Mouse (Mus musculus): ENCODE data around the gene Cab39l. TPM values are rescaled to one million over a fixed set of nuclear protein-coding genes. Genes with fewer than 3 reads are reported as not detected.

Cab39l gene
- polyA plus RNA-seq, 1 experiment from 2014 or later: 31.1 TPM

DNA sequence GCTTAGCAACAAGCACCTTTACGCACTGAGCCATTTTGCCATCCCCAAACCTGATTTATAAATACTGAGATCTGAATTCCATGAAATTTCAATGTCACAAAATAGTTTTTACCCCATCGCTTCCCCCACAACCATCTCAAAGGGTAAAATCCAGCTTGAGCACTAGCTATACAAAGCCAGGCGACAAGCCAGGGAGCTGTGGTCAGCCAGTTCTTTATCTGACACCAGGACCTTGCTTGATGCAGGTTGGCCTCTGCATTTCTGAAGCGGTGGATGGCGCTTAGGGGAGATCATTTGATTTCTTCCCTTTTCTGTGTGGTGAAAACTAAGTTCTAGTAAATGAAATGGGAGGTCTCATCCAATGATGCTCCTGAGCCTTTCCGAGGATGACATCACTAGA lies 191.3 kb downstream of the Cab39l start:
- H3K9ac ChIP-seq (ENCODE audit: low read depth, low read length): no peak overlapping the region
- H3K4me3 ChIP-seq (ENCODE audit: low read depth, low read length): no peak overlapping the region
- H3K4me2 ChIP-seq: no peak overlapping the region
- no peaks in the 10 kb centered on the region for H3K4me1 ChIP-seq (ENCODE audit: control insufficient read depth, insufficient read depth, low read length)
- no peaks in the 10 kb centered on the region for H3K9me3 ChIP-seq (replicated peaks; ENCODE audit: control insufficient read depth, low read length)
- H3K27ac ChIP-seq (ENCODE audit: low read depth, low read length): no peak overlapping the region
- H3K36me3 ChIP-seq (ENCODE audit: control insufficient read depth, insufficient read depth, low read length): peaks cover 3% of the 10 kb centered on the region; the same call in 1 of the 2 replicates
- no peaks in the 10 kb centered on the region for H3K27me3 ChIP-seq (ENCODE audit: control insufficient read depth, insufficient read depth, low read length)
- no peak for ATAC-seq (replicated peaks; ENCODE audit: insufficient number of reproducible peaks, low FRiP score, low TSS enrichment)
- 70% methylated on average over 6 of the region's 6 CpGs for WGBS (ENCODE audit: insufficient replicate concordance)

DNA sequence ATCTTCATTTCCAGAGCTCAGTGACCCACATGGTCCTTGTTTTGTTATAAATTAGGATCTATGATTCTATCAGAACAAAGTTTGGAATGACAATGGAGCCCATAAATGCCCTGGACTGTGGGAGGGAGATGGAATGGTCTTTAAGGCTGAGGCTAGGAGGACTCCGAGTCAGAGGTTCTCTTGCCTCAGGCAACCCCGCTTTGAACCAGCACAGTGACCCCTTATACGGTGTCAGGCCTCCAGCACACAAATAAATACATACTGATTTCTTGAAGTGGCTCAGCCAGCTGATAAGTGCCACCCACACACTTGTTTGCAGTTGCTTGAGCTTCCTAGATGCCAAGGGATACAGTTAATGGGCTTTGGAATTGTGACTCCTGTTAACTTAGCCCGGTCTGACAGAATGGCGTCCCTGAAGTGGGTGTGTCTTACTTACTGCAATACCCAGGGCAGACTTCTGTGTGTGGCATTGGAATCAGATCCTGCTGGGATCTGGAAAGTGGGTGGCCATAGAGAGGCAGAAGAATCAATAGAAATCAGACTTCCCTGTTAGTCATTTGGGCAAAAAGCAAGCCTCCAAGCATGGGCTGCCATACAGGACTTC lies 192.6 kb downstream of the Cab39l start:
- no peak overlapping the region for H3K4me2 ChIP-seq
- H3K4me1 ChIP-seq (ENCODE audit: control insufficient read depth, insufficient read depth, low read length): no peaks in the 10 kb centered on the region
- WGBS (ENCODE audit: insufficient replicate concordance): 65% methylated on average over 5 of the region's 5 CpGs
- no peak for ATAC-seq (replicated peaks; ENCODE audit: insufficient number of reproducible peaks, low FRiP score, low TSS enrichment)
- H3K9ac ChIP-seq (ENCODE audit: low read depth, low read length): no peak overlapping the region
- no peaks in the 10 kb centered on the region for H3K9me3 ChIP-seq (replicated peaks; ENCODE audit: control insufficient read depth, low read length)
- H3K27me3 ChIP-seq (ENCODE audit: control insufficient read depth, insufficient read depth, low read length): no peaks in the 10 kb centered on the region
- no peak overlapping the region for H3K4me3 ChIP-seq (ENCODE audit: low read depth, low read length)
- H3K36me3 ChIP-seq (ENCODE audit: control insufficient read depth, insufficient read depth, low read length): peaks cover 3% of the 10 kb centered on the region; the same call in 1 of the 2 replicates
- H3K27ac ChIP-seq (ENCODE audit: low read depth, low read length): no peak overlapping the region

DNA sequence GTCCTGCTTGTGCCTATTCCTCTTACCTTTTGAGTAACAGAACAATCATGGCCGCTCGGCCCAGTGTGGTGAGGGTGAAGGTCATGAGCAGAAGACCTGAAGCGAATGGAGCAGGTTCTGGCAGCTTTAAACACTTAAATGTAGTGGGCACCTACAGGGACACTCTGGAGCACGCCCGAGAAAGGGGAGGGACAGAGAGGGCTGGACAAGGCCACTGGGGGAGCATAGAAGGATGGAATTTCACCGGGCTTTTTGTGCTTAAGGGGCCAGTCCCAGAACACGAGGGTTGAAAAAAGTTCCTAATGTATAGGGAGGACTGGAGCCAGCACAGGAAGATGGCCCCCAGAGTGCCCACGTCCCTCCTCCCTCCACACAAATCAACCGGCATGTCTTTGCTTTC lies 193.2 kb downstream of the Cab39l start:
- no peak for ATAC-seq (replicated peaks; ENCODE audit: insufficient number of reproducible peaks, low FRiP score, low TSS enrichment)
- 77% methylated on average over 9 of the region's 9 CpGs for WGBS (ENCODE audit: insufficient replicate concordance)
- Histone ChIP-seq H3K27ac (ENCODE audit: low read depth, low read length) (no peak overlapping the region), H3K9me3 (replicated peaks; ENCODE audit: control insufficient read depth, low read length) (no peaks in the 10 kb centered on the region), H3K4me1 (ENCODE audit: control insufficient read depth, insufficient read depth, low read length) (no peaks in the 10 kb centered on the region), H3K9ac (ENCODE audit: low read depth, low read length) (no peak overlapping the region), H3K27me3 (ENCODE audit: control insufficient read depth, insufficient read depth, low read length) (no peaks in the 10 kb centered on the region), H3K4me3 (ENCODE audit: low read depth, low read length) (no peak overlapping the region), H3K4me2 (no peak overlapping the region), H3K36me3 (ENCODE audit: control insufficient read depth, insufficient read depth, low read length) (peaks cover 3% of the 10 kb centered on the region; the same call in 1 of the 2 replicates)

Other genes starting within 250 kb of the Cab39l start
- gene Rcbtb1, start 239.8 kb upstream of the Cab39l start, polyA plus RNA-seq (2014; fragmentation: Nextera tagmentation; extraction: Ambion mirVana): 35.8 and 39.3 TPM in 2 replicates
- not detected in 2 replicates for gene Gm6904, start 180.8 kb upstream of the Cab39l start, polyA plus RNA-seq (2014; fragmentation: Nextera tagmentation; extraction: Ambion mirVana)
- not detected in 2 replicates for gene Phf11a, start 143.4 kb upstream of the Cab39l start, polyA plus RNA-seq (2014; fragmentation: Nextera tagmentation; extraction: Ambion mirVana)
- gene Phf11b, start 99.6 kb upstream of the Cab39l start, polyA plus RNA-seq (2014; fragmentation: Nextera tagmentation; extraction: Ambion mirVana): not detected in 2 replicates
- 0.17 and 0.21 TPM in 2 replicates for gene Phf11d, start 75.5 kb upstream of the Cab39l start, polyA plus RNA-seq (2014; fragmentation: Nextera tagmentation; extraction: Ambion mirVana)
- gene Phf11c, start 45.6 kb upstream of the Cab39l start, polyA plus RNA-seq (2014; fragmentation: Nextera tagmentation; extraction: Ambion mirVana): 0.80 and 0.96 TPM in 2 replicates
- 8.9 and 9.9 TPM in 2 replicates for gene Setdb2, start 88 bp upstream of the Cab39l start, polyA plus RNA-seq (2014; fragmentation: Nextera tagmentation; extraction: Ambion mirVana)
- 26.3 and 32.8 TPM in 2 replicates for gene Cdadc1, start 157.0 kb downstream of the Cab39l start, polyA plus RNA-seq (2014; fragmentation: Nextera tagmentation; extraction: Ambion mirVana)
- gene Shisa2, start 184.3 kb downstream of the Cab39l start, polyA plus RNA-seq (2014; fragmentation: Nextera tagmentation; extraction: Ambion mirVana): 15.8 and 17.3 TPM in 2 replicates

Data from heart, embryonic 11.5 days (tissue).